Mouse (Mus musculus): ENCODE data around the gene Sgf29.

The Sgf29 gene

GRCm38 (mm10) chr7:126642545-126643243, 6.4 kb upstream of the Sgf29 start:
- no peak for DNase-seq

GRCm38 (mm10) chr7:126643244-126643617, 5.9 kb upstream of the Sgf29 start:
- peak; percentile 38 for DNase-seq

GRCm38 (mm10) chr7:126644345-126644744, 4.8 kb upstream of the Sgf29 start:
- DNase-seq = no peak

GRCm38 (mm10) chr7:126644914-126645313, 4.2 kb upstream of the Sgf29 start:
- DNase-seq = no peak

- DNase-seq = peak; percentile 5
Observed at GRCm38 (mm10) chr7:126645708-126646107, 3.4 kb upstream of the Sgf29 start.

- no peak for DNase-seq
Observed at GRCm38 (mm10) chr7:126648486-126648885, 623 bp upstream of the Sgf29 start.

- no peak for DNase-seq
Observed at GRCm38 (mm10) chr7:126650852-126651251, 1.7 kb downstream of the Sgf29 start.

- DNase-seq = no peak
Observed at GRCm38 (mm10) chr7:126653991-126654390, 4.9 kb downstream of the Sgf29 start.

GRCm38 (mm10) chr7:126655695-126656094, 6.6 kb downstream of the Sgf29 start:
- DNase-seq = no peak

- no peak for DNase-seq
Observed at GRCm38 (mm10) chr7:126657522-126657921, 8.4 kb downstream of the Sgf29 start.

- no peak for DNase-seq
Observed at GRCm38 (mm10) chr7:126659771-126660170, 10.7 kb downstream of the Sgf29 start.

GRCm38 (mm10) chr7:126663646-126664045, 14.5 kb downstream of the Sgf29 start:
- no peak for DNase-seq

- DNase-seq = peak; percentile 60
Observed at GRCm38 (mm10) chr7:126665269-126665668, 16.2 kb downstream of the Sgf29 start.

- DNase-seq = no peak
Observed at GRCm38 (mm10) chr7:126667495-126668090, 18.5 kb downstream of the Sgf29 start.

- no peak for DNase-seq
Observed at GRCm38 (mm10) chr7:126668452-126668851, 19.3 kb downstream of the Sgf29 start.

- no peak for DNase-seq
Observed at GRCm38 (mm10) chr7:126670152-126670551, 21.0 kb downstream of the Sgf29 start.

GRCm38 (mm10) chr7:126672111-126672510, 23.0 kb downstream of the Sgf29 start:
- no peak for DNase-seq

GRCm38 (mm10) chr7:126675104-126675503, 26.0 kb downstream of the Sgf29 start:
- no peak for DNase-seq

- DNase-seq = peak; percentile 84
Observed at GRCm38 (mm10) chr7:126676207-126676606, 27.1 kb downstream of the Sgf29 start, which contains the start of gene Sult1a1. TSS of gene Sult1a1 (minus strand) at chr7:126676432.

GRCm38 (mm10) chr7:126676631-126677220, 27.6 kb downstream of the Sgf29 start:
- DNase-seq = no peak

GRCm38 (mm10) chr7:126678545-126679341, 29.6 kb downstream of the Sgf29 start:
- DNase-seq = peak; percentile 31

GRCm38 (mm10) chr7:126679683-126680082, 30.6 kb downstream of the Sgf29 start:
- DNase-seq = no peak

GRCm38 (mm10) chr7:126681221-126681620, 32.1 kb downstream of the Sgf29 start:
- DNase-seq = peak; percentile 65
